In genomic region chr12:51103541-51104042, GRCm38 (mm10) we compare ENCODE assay signal across 24 mouse cellular contexts.
DNase-seq lines count a peak whose midpoint lies in the region; ATAC-seq and TF ChIP-seq lines count a peak whose summit lies in the region.
"Had no signal": no experiment of that assay in that cellular context is flagged by ENCODE, and none has a peak within 500 bp of the region (broad histone marks: within the 10 kb centered on the region; RNA-seq: fewer than 3 reads in every experiment).

No protein-coding gene starts in this region.

- H3K36me3 ChIP-seq in lung, embryonic 14.5 days (ENCODE audit: insufficient read depth), result no peaks in the 10 kb centered on the region
- no peaks in the 10 kb centered on the region for H3K36me3 ChIP-seq in lung, embryonic 16.5 days (ENCODE audit: control insufficient read depth, insufficient read depth, low read length)
- no peaks in the 10 kb centered on the region for H3K36me3 ChIP-seq in stomach, embryonic 15.5 days
- H3K36me3 ChIP-seq in stomach, postnatal 0 days (ENCODE audit: control insufficient read depth, insufficient read depth, low read length), result no peaks in the 10 kb centered on the region
- H3K36me3 ChIP-seq: embryonic facial prominence, embryonic 10.5 days; embryonic facial prominence, embryonic 12.5 days; forebrain, embryonic 15.5 days; G1E had no signal

- H3K27ac ChIP-seq in lung, embryonic 14.5 days (ENCODE audit: low read depth), result no peak overlapping the region
- no peak overlapping the region for H3K27ac ChIP-seq in lung, embryonic 16.5 days (ENCODE audit: low read length)
- no peak overlapping the region for H3K27ac ChIP-seq in stomach, embryonic 15.5 days
- no peak overlapping the region for H3K27ac ChIP-seq in stomach, postnatal 0 days (replicated peaks)
- H3K27ac ChIP-seq: embryonic facial prominence, embryonic 10.5 days; embryonic facial prominence, embryonic 12.5 days; forebrain, embryonic 13.5 days; forebrain, embryonic 15.5 days had no signal

- peak; percentile 65 for DNase-seq in lung, embryonic 14.5 days
- no peak for DNase-seq in lung, postnatal 14 days
- no peak for DNase-seq in lung, adult 18-20 months
- DNase-seq in stomach, postnatal 0 days (ENCODE audit: low spot score), result no peak
- DNase-seq: adrenal gland, adult 8-10 months; adrenal gland, postnatal 14 days; adrenal gland, postnatal 36 days; B cell, adult 2 months; cerebellum, adult 11-12 months; cerebellum, adult 2 months; cerebellum, adult 9-10 months; cerebellum, postnatal 10 days; cerebellum, postnatal 25 days had no signal

- H3K9me3 ChIP-seq in lung, embryonic 14.5 days (ENCODE audit: low read depth, low read length), result no peaks in the 10 kb centered on the region
- no peaks in the 10 kb centered on the region for H3K9me3 ChIP-seq in lung, embryonic 16.5 days (ENCODE audit: control insufficient read depth, low read length)
- no peaks in the 10 kb centered on the region for H3K9me3 ChIP-seq in stomach, embryonic 15.5 days
- H3K9me3 ChIP-seq in stomach, postnatal 0 days (ENCODE audit: control insufficient read depth, low read length), result no peaks in the 10 kb centered on the region
- H3K9me3 ChIP-seq: embryonic facial prominence, embryonic 10.5 days; embryonic facial prominence, embryonic 12.5 days; forebrain, embryonic 13.5 days; forebrain, embryonic 15.5 days had no signal

- no peak overlapping the region for H3K4me3 ChIP-seq in lung, embryonic 14.5 days (ENCODE audit: low read depth, low read length)
- no peak overlapping the region for H3K4me3 ChIP-seq in lung, embryonic 16.5 days (ENCODE audit: low read length)
- no peak overlapping the region for H3K4me3 ChIP-seq in stomach, embryonic 15.5 days (replicated peaks)
- no peak overlapping the region for H3K4me3 ChIP-seq in stomach, postnatal 0 days (ENCODE audit: low read depth, low read length)
- H3K4me3 ChIP-seq: embryonic facial prominence, embryonic 10.5 days; embryonic facial prominence, embryonic 12.5 days; forebrain, embryonic 13.5 days; forebrain, embryonic 15.5 days had no signal

- TF ChIP-seq EP300 in stomach, postnatal 0 days (optimal IDR thresholded peaks at IDR 0.05), result no peak

- no peaks in the 10 kb centered on the region for H3K4me1 ChIP-seq in lung, embryonic 14.5 days (ENCODE audit: insufficient read depth)
- peaks cover 2% of the 10 kb centered on the region; the same call in 1 of the 2 replicates for H3K4me1 ChIP-seq in lung, embryonic 16.5 days (replicated peaks; ENCODE audit: control insufficient read depth, insufficient read depth, low read length)
- no peaks in the 10 kb centered on the region for H3K4me1 ChIP-seq in stomach, embryonic 15.5 days
- no peaks in the 10 kb centered on the region for H3K4me1 ChIP-seq in stomach, postnatal 0 days (replicated peaks; ENCODE audit: control insufficient read depth, insufficient read depth)
- H3K4me1 ChIP-seq: embryonic facial prominence, embryonic 10.5 days; embryonic facial prominence, embryonic 12.5 days; forebrain, embryonic 13.5 days had no signal

- no peak overlapping the region for H3K9ac ChIP-seq in lung, embryonic 14.5 days
- H3K9ac ChIP-seq in lung, embryonic 16.5 days (ENCODE audit: low read length), result no peak overlapping the region
- H3K9ac ChIP-seq in stomach, embryonic 15.5 days, result no peak overlapping the region
- H3K9ac ChIP-seq in stomach, postnatal 0 days (ENCODE audit: low read length), result no peak overlapping the region
- H3K9ac ChIP-seq: embryonic facial prominence, embryonic 12.5 days; forebrain, embryonic 13.5 days; forebrain, embryonic 15.5 days had no signal

- no peak overlapping the region for H3K4me2 ChIP-seq in lung, embryonic 14.5 days
- H3K4me2 ChIP-seq in lung, embryonic 16.5 days (ENCODE audit: low read depth, low read length), result no peak overlapping the region
- H3K4me2 ChIP-seq in stomach, embryonic 15.5 days, result no peak overlapping the region
- H3K4me2 ChIP-seq in stomach, postnatal 0 days (replicated peaks; ENCODE audit: low read depth), result no peak overlapping the region
- H3K4me2 ChIP-seq: embryonic facial prominence, embryonic 12.5 days; forebrain, embryonic 13.5 days; forebrain, embryonic 15.5 days had no signal

- H3K27me3 ChIP-seq in lung, embryonic 14.5 days (ENCODE audit: insufficient read depth, low read length), result no peaks in the 10 kb centered on the region
- H3K27me3 ChIP-seq in lung, embryonic 16.5 days (ENCODE audit: control insufficient read depth, insufficient read depth, low read depth, low read length), result no peaks in the 10 kb centered on the region
- no peaks in the 10 kb centered on the region for H3K27me3 ChIP-seq in stomach, embryonic 15.5 days (replicated peaks)
- no peaks in the 10 kb centered on the region for H3K27me3 ChIP-seq in stomach, postnatal 0 days (ENCODE audit: control insufficient read depth, insufficient read depth, low read length)
- H3K27me3 ChIP-seq: CH12.LX; embryonic facial prominence, embryonic 12.5 days; forebrain, embryonic 13.5 days; forebrain, embryonic 15.5 days had no signal

- 46% methylated on average over 4 of the region's 4 CpGs for WGBS in lung, embryonic 14.5 days
- 49% methylated on average over 4 of the region's 4 CpGs for WGBS in lung, embryonic 16.5 days
- 60% methylated on average over 4 of the region's 4 CpGs for WGBS in stomach, embryonic 15.5 days
- whole genome bisulfite sequencing in stomach, postnatal 0 days, result 47% methylated on average over 4 of the region's 4 CpGs

- TF ChIP-seq CTCF in lung, embryonic 14.5 days (IDR thresholded peaks at IDR 0.05; ENCODE audit: low read depth), result no peak
- no peak for TF ChIP-seq CTCF in stomach, postnatal 0 days (IDR thresholded peaks at IDR 0.05; ENCODE audit: low read depth)

- ATAC-seq in lung, embryonic 14.5 days (ENCODE audit: insufficient read depth), result no peak
- peak; percentile 63; the same call in 1 of the 2 replicates for ATAC-seq in lung, embryonic 16.5 days (ENCODE audit: low read depth)
- ATAC-seq in stomach, embryonic 15.5 days (ENCODE audit: insufficient read depth, low FRiP score, low read depth), result peak; percentile 53; the same call in 1 of the 2 replicates
- ATAC-seq in stomach, postnatal 0 days (ENCODE audit: low FRiP score, low TSS enrichment), result no peak
- ATAC-seq: activated CD4-positive, CD25-positive, alpha-beta regulatory T cell, adult 4 months; CD4-positive, CD25-positive, alpha-beta regulatory T cell, adult 4 months; forebrain, embryonic 13.5 days; forebrain, embryonic 15.5 days; Patski had no signal

Comparison
In these comparisons a context has a peak if more than half of its experiments do, and no peak if none do; other contexts are left out.
1. ATAC-seq: peak in lung, embryonic 16.5 days (single experiment) and stomach, embryonic 15.5 days (single experiment); none in lung, embryonic 14.5 days (single experiment) and stomach, postnatal 0 days (single experiment).